Mouse (Mus musculus): ENCODE measurements at regions not wholly inside any gene's neighbourhood (a gene's known extent, or its start where the extent isn't known, plus 50 kb on each side); places are given as distances from the start of the nearest gene placed in this dataset.

DNA sequence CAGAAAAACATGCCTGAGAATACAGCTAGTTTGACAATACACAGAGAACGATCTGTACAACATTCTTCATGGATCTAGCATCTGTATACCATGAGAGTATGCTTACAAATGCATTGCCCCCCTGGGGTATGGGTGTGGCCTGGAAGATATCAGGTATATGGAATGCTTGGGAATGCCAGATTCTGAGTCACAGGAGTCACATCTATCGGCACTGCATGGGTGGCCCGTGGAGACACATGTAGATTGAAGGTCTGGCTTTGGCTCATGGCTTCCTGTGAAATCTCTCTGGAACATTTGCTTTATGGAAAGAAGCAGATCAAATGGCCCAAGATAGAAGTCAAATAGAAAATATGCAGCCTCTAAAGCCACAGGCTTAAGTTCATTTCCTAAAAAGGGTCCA lies 59.6 kb downstream of the Kcne4 start:
- Histone ChIP-seq H3K9me3 (replicated peaks) (no peaks in the 10 kb centered on the region), H3K9ac (no peak overlapping the region), H3K36me3 (no peaks in the 10 kb centered on the region), H3K27me3 (no peaks in the 10 kb centered on the region), H3K4me3 (no peak overlapping the region), H3K4me1 (replicated peaks) (no peaks in the 10 kb centered on the region), H3K4me2 (no peak overlapping the region), H3K27ac (no peak overlapping the region)
- WGBS, result 62% methylated on average over 3 of the region's 3 CpGs
- no peak for ATAC-seq (replicated peaks; ENCODE audit: insufficient number of reproducible peaks, insufficient read depth, low FRiP score, low read depth)

- 57% methylated on average over 2 of the region's 2 CpGs for WGBS
- no peak for ATAC-seq (replicated peaks; ENCODE audit: insufficient number of reproducible peaks, insufficient read depth, low FRiP score, low read depth)
- Histone ChIP-seq H3K36me3 (no peaks in the 10 kb centered on the region), H3K4me2 (no peak overlapping the region), H3K4me3 (no peak overlapping the region), H3K27me3 (no peaks in the 10 kb centered on the region), H3K9ac (no peak overlapping the region), H3K9me3 (replicated peaks) (no peaks in the 10 kb centered on the region), H3K4me1 (replicated peaks) (no peaks in the 10 kb centered on the region), H3K27ac (no peak overlapping the region)
Observed at GRCm38 (mm10) chr1:78879246-78879645, 62.7 kb downstream of the Kcne4 start.

GRCm38 (mm10) chr1:78882455-78882854 lies 65.9 kb downstream of the Kcne4 start:
- 79% methylated on average over 3 of the region's 3 CpGs for WGBS
- H3K4me1 ChIP-seq (replicated peaks), result no peaks in the 10 kb centered on the region
- no peak for ATAC-seq (replicated peaks; ENCODE audit: insufficient number of reproducible peaks, insufficient read depth, low FRiP score, low read depth)
- H3K36me3 ChIP-seq, result no peaks in the 10 kb centered on the region
- no peak overlapping the region for H3K4me2 ChIP-seq
- H3K9me3 ChIP-seq (replicated peaks), result no peaks in the 10 kb centered on the region
- no peak overlapping the region for H3K27ac ChIP-seq
- no peak overlapping the region for H3K9ac ChIP-seq
- no peak overlapping the region for H3K4me3 ChIP-seq
- H3K27me3 ChIP-seq, result no peaks in the 10 kb centered on the region

DNA sequence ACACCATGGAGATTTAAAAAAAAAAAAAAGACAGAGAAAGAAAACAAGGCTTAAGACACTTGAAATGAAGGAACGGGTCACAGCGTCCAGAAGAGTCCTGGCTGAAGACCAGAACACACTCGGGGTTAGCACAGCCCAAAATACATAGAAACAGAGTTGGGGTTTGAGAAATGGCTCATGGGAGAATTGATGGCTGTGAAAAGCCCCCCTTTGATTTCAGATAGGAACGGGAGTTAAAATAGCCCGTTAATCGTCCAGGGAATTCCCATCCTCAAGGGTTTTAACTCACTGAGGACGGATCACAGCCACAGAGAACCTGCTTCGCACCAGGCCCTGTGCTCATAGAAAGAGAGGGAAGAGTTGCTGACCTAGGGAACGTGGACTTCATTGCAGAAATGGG lies 72.7 kb downstream of the Kcne4 start:
- no peak overlapping the region for H3K9ac ChIP-seq
- H3K4me1 ChIP-seq (replicated peaks), result no peaks in the 10 kb centered on the region
- no peak overlapping the region for H3K4me2 ChIP-seq
- ATAC-seq (replicated peaks; ENCODE audit: insufficient number of reproducible peaks, insufficient read depth, low FRiP score, low read depth), result no peak
- WGBS, result 63% methylated on average over 9 of the region's 9 CpGs
- H3K4me3 ChIP-seq, result no peak overlapping the region
- no peaks in the 10 kb centered on the region for H3K27me3 ChIP-seq
- no peaks in the 10 kb centered on the region for H3K9me3 ChIP-seq (replicated peaks)
- H3K36me3 ChIP-seq, result no peaks in the 10 kb centered on the region
- no peak overlapping the region for H3K27ac ChIP-seq

GRCm38 (mm10) chr1:78891344-78891743 lies 74.8 kb downstream of the Kcne4 start:
- no peak overlapping the region for H3K4me3 ChIP-seq
- 79% methylated on average over 3 of the region's 3 CpGs for WGBS
- H3K4me1 ChIP-seq (replicated peaks), result no peaks in the 10 kb centered on the region
- ATAC-seq (replicated peaks; ENCODE audit: insufficient number of reproducible peaks, insufficient read depth, low FRiP score, low read depth), result no peak
- H3K27me3 ChIP-seq, result no peaks in the 10 kb centered on the region
- H3K9ac ChIP-seq, result no peak overlapping the region
- no peak overlapping the region for H3K27ac ChIP-seq
- H3K36me3 ChIP-seq, result no peaks in the 10 kb centered on the region
- no peaks in the 10 kb centered on the region for H3K9me3 ChIP-seq (replicated peaks)
- no peak overlapping the region for H3K4me2 ChIP-seq

DNA sequence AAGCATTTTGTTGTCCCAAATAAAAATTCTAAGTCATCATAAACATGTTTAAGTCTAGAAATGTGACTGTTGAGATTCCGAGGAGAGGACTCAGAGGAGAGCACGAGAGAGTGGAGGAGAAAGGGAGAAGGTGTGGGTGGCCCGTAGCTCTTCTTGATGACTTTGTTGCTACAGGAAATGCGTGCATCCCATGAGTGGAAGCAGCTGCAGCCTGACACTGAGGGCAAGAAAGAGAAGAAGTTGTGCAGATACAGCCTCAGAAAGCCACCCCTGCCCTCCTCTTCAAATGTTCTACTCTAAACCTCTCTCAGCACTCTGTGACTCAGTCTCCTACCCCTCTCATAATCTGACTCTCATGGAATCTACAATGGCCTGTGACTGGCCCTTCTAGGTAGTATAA lies 77.7 kb downstream of the Kcne4 start:
- Histone ChIP-seq H3K9ac (no peak overlapping the region), H3K36me3 (no peaks in the 10 kb centered on the region), H3K4me3 (no peak overlapping the region), H3K4me1 (replicated peaks) (no peaks in the 10 kb centered on the region), H3K4me2 (no peak overlapping the region), H3K27me3 (no peaks in the 10 kb centered on the region), H3K27ac (no peak overlapping the region), H3K9me3 (replicated peaks) (no peaks in the 10 kb centered on the region)
- 61% methylated on average over 4 of the region's 4 CpGs for WGBS
- no peak for ATAC-seq (replicated peaks; ENCODE audit: insufficient number of reproducible peaks, insufficient read depth, low FRiP score, low read depth)

GRCm38 (mm10) chr1:78895112-78895511 lies 78.6 kb downstream of the Kcne4 start:
- no peak overlapping the region for H3K4me2 ChIP-seq
- no peak overlapping the region for H3K27ac ChIP-seq
- 81% methylated on average over 2 of the region's 2 CpGs for WGBS
- no peaks in the 10 kb centered on the region for H3K9me3 ChIP-seq (replicated peaks)
- no peaks in the 10 kb centered on the region for H3K36me3 ChIP-seq
- H3K27me3 ChIP-seq, result no peaks in the 10 kb centered on the region
- no peak for ATAC-seq (replicated peaks; ENCODE audit: insufficient number of reproducible peaks, insufficient read depth, low FRiP score, low read depth)
- H3K9ac ChIP-seq, result no peak overlapping the region
- no peaks in the 10 kb centered on the region for H3K4me1 ChIP-seq (replicated peaks)
- H3K4me3 ChIP-seq, result no peak overlapping the region

- Histone ChIP-seq H3K27me3 (no peaks in the 10 kb centered on the region), H3K4me2 (no peak overlapping the region), H3K36me3 (no peaks in the 10 kb centered on the region), H3K9me3 (replicated peaks) (no peaks in the 10 kb centered on the region), H3K4me3 (no peak overlapping the region), H3K4me1 (replicated peaks) (0 out of 2 replicates have a peak, but pooled peaks cover 3% of the 10 kb centered on the region), H3K27ac (no peak overlapping the region), H3K9ac (no peak overlapping the region)
- 80% methylated on average over 1 of the region's 1 CpGs for WGBS
- no peak for ATAC-seq (replicated peaks; ENCODE audit: insufficient number of reproducible peaks, insufficient read depth, low FRiP score, low read depth)
Observed at GRCm38 (mm10) chr1:78907591-78907990, 91.0 kb downstream of the Kcne4 start.

DNA sequence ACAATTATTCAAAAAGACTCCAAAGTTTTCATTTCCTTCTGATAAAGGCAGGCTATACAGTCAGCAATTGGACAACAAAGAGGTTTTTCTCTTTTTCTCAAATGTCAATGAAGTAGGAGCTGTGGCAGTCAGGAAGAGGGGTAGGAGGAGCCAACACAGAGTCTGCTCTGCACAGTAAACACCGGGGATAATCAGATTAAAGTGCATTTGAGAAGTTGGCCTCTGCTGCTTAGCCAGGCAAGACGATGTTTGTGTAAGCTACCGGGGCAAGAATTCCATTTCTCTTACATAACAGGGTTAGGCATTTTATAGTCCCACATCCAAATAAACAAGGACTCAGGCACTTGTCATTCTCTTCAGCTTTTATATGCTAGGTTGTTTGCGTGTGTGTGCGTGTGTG lies 91.4 kb downstream of the Kcne4 start:
- Histone ChIP-seq H3K9ac (no peak overlapping the region), H3K27ac (no peak overlapping the region), H3K36me3 (no peaks in the 10 kb centered on the region), H3K4me3 (no peak overlapping the region), H3K4me1 (replicated peaks) (0 out of 2 replicates have a peak, but pooled peaks cover 3% of the 10 kb centered on the region), H3K4me2 (no peak overlapping the region), H3K27me3 (no peaks in the 10 kb centered on the region), H3K9me3 (replicated peaks) (no peaks in the 10 kb centered on the region)
- 0 out of 2 replicates have a peak, but pooled peaks have one; percentile 43 for ATAC-seq (replicated peaks; ENCODE audit: insufficient number of reproducible peaks, insufficient read depth, low FRiP score, low read depth)
- WGBS, result 48% methylated on average over 5 of the region's 5 CpGs

GRCm38 (mm10) chr1:78913791-78914190 lies 97.2 kb downstream of the Kcne4 start:
- 53% methylated on average over 2 of the region's 2 CpGs for WGBS
- H3K4me2 ChIP-seq, result no peak overlapping the region
- H3K27me3 ChIP-seq, result no peaks in the 10 kb centered on the region
- no peaks in the 10 kb centered on the region for H3K36me3 ChIP-seq
- H3K9me3 ChIP-seq (replicated peaks), result no peaks in the 10 kb centered on the region
- no peak for ATAC-seq (replicated peaks; ENCODE audit: insufficient number of reproducible peaks, insufficient read depth, low FRiP score, low read depth)
- H3K4me1 ChIP-seq (replicated peaks), result no peaks in the 10 kb centered on the region
- no peak overlapping the region for H3K4me3 ChIP-seq
- no peak overlapping the region for H3K9ac ChIP-seq
- H3K27ac ChIP-seq, result no peak overlapping the region

- no peak for ATAC-seq (replicated peaks; ENCODE audit: insufficient number of reproducible peaks, insufficient read depth, low FRiP score, low read depth)
- H3K9me3 ChIP-seq (replicated peaks), result no peaks in the 10 kb centered on the region
- H3K4me1 ChIP-seq (replicated peaks), result no peaks in the 10 kb centered on the region
Observed at GRCm38 (mm10) chr1:78919863-78920262, 103.3 kb downstream of the Kcne4 start.

GRCm38 (mm10) chr1:78929975-78930374 lies 113.4 kb downstream of the Kcne4 start:
- no peaks in the 10 kb centered on the region for H3K9me3 ChIP-seq (replicated peaks)
- no peak overlapping the region for H3K27ac ChIP-seq
- no peaks in the 10 kb centered on the region for H3K4me1 ChIP-seq (replicated peaks)
- WGBS, result 83% methylated on average over 1 of the region's 1 CpGs
- no peak for ATAC-seq (replicated peaks; ENCODE audit: insufficient number of reproducible peaks, insufficient read depth, low FRiP score, low read depth)
- no peak overlapping the region for H3K4me2 ChIP-seq
- no peak overlapping the region for H3K4me3 ChIP-seq
- no peak overlapping the region for H3K9ac ChIP-seq
- no peaks in the 10 kb centered on the region for H3K27me3 ChIP-seq
- no peaks in the 10 kb centered on the region for H3K36me3 ChIP-seq

More at GRCm38 (mm10) chr1:78919863-78920262, 103.3 kb downstream of the Kcne4 start:
- Histone ChIP-seq H3K9ac (no peak overlapping the region), H3K36me3 (no peaks in the 10 kb centered on the region), H3K27ac (no peak overlapping the region), H3K27me3 (no peaks in the 10 kb centered on the region), H3K4me2 (no peak overlapping the region), H3K4me3 (no peak overlapping the region)
- WGBS, result 60% methylated on average over 1 of the region's 1 CpGs
